Mouse (Mus musculus): ENCODE results near the gene Suv39h1. TPM values are rescaled to one million over a fixed set of nuclear protein-coding genes. Genes with fewer than 3 reads are reported as not detected.

Gene Suv39h1
- polyA plus RNA-seq, 2 experiments = 28.4 to 31.3 TPM

DNA sequence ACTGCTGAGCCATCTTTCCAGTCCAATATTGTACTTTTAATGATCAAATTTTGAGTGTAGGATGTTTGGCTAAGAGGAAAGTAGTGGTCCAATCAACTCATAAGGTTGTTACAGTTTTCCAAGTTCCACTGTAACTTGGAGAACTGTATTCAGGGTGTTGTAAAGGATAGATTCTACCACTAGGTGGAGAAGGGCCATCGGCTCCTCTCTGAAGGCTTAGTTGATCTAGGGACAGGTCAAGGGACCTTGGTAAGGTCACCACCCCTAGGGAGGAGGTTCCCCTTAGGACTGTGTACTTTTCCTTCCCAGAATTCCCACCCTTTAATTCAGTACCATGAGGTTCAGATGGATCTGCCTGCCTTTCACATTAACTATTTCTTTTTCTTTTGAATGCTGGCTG is 41.6 kb downstream of the Suv39h1 start:
- TF ChIP-seq EP300 (IDR thresholded peaks at IDR 0.05; ENCODE audit: low read depth) = no peak
- TF ChIP-seq CTCF (IDR thresholded peaks at IDR 0.05; ENCODE audit: low read depth) = peak; percentile 45
- ATAC-seq (ENCODE audit: insufficient read depth) = no peak
- Histone ChIP-seq H3K27me3 (ENCODE audit: control insufficient read depth, insufficient read depth, low read length) (no peaks in the 10 kb centered on the region), H3K4me1 (replicated peaks; ENCODE audit: control insufficient read depth in 2 of 2, insufficient read depth in 2 of 2, low read length in 1 of 2) (no peaks in the 10 kb centered on the region), H3K27ac (no peak overlapping the region), H3K9me3 (ENCODE audit: control insufficient read depth, low read length) (no peaks in the 10 kb centered on the region), H3K4me3 (ENCODE audit: insufficient read depth in 1 of 2, low read depth in 2 of 2, low read length in 2 of 2) (no peak overlapping the region), H3K36me3 (replicated peaks; ENCODE audit: control insufficient read depth, insufficient read depth, low read depth) (no peaks in the 10 kb centered on the region), H3K4me2 (ENCODE audit: low read depth) (no peak overlapping the region), H3K9ac (replicated peaks) (no peak overlapping the region)
- WGBS (ENCODE audit: insufficient replicate concordance) = 35% methylated on average over 1 of the region's 1 CpGs
- no peak for DNase-seq (ENCODE audit: low read depth in 3 of 3, low spot score in 3 of 3)

DNA sequence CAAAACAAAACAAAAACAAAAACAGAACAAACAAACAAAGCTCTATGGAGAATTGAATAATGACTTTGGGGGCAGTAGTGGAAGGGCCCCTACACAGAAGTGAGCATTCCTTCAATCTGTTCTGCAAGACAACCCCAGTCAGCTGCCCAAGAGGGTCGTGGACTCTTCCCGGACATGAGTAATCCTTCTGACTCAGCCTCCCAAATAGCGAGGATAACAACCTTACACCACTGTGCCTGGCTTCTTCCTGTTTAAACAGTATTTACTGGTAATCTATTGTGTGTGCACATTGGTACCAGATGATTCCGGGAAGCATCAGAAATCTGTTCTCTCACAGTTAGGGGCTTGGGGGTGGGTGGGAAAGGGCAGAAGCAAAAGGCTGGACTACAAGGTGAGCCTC is 47.7 kb downstream of the Suv39h1 start:
- Histone ChIP-seq H3K4me1 (replicated peaks; ENCODE audit: control insufficient read depth in 2 of 2, insufficient read depth in 2 of 2, low read length in 1 of 2) (no peaks in the 10 kb centered on the region), H3K27ac (no peak overlapping the region), H3K9me3 (ENCODE audit: control insufficient read depth, low read length) (no peaks in the 10 kb centered on the region), H3K27me3 (ENCODE audit: control insufficient read depth, insufficient read depth, low read length) (no peaks in the 10 kb centered on the region), H3K36me3 (replicated peaks; ENCODE audit: control insufficient read depth, insufficient read depth, low read depth) (no peaks in the 10 kb centered on the region), H3K4me2 (ENCODE audit: low read depth) (no peak overlapping the region), H3K9ac (replicated peaks) (no peak overlapping the region), H3K4me3 (ENCODE audit: insufficient read depth in 1 of 2, low read depth in 2 of 2, low read length in 2 of 2) (no peak overlapping the region)
- ATAC-seq (ENCODE audit: insufficient read depth) (no peak), DNase-seq (ENCODE audit: low read depth in 3 of 3, low spot score in 3 of 3) (no peak)
- no peak for TF ChIP-seq CTCF (IDR thresholded peaks at IDR 0.05; ENCODE audit: low read depth)
- TF ChIP-seq EP300 (IDR thresholded peaks at IDR 0.05; ENCODE audit: low read depth) = no peak
- 34% methylated on average over 4 of the region's 4 CpGs for WGBS (ENCODE audit: insufficient replicate concordance)

- Histone ChIP-seq H3K27ac (no peak overlapping the region), H3K9me3 (ENCODE audit: control insufficient read depth, low read length) (no peaks in the 10 kb centered on the region), H3K9ac (replicated peaks) (no peak overlapping the region), H3K4me2 (ENCODE audit: low read depth) (no peak overlapping the region), H3K27me3 (ENCODE audit: control insufficient read depth, insufficient read depth, low read length) (no peaks in the 10 kb centered on the region), H3K36me3 (replicated peaks; ENCODE audit: control insufficient read depth, insufficient read depth, low read depth) (no peaks in the 10 kb centered on the region), H3K4me3 (ENCODE audit: insufficient read depth in 1 of 2, low read depth in 2 of 2, low read length in 2 of 2) (no peak overlapping the region), H3K4me1 (replicated peaks; ENCODE audit: control insufficient read depth in 2 of 2, insufficient read depth in 2 of 2, low read length in 1 of 2) (no peaks in the 10 kb centered on the region)
- TF ChIP-seq CTCF (IDR thresholded peaks at IDR 0.05; ENCODE audit: low read depth) (peak; percentile 31; the same call in 1 of the 2 replicates), EP300 (IDR thresholded peaks at IDR 0.05; ENCODE audit: low read depth) (no peak)
- WGBS (ENCODE audit: insufficient replicate concordance) = 39% methylated on average over 2 of the region's 2 CpGs
- no peak for ATAC-seq (ENCODE audit: insufficient read depth)
- DNase-seq (ENCODE audit: low read depth in 3 of 3, low spot score in 3 of 3) = no peak
Observed at GRCm38 (mm10) chrX:8024795-8025194, 49.8 kb downstream of the Suv39h1 start.

GRCm38 (mm10) chrX:8020111-8020778 is 54.3 kb downstream of the Suv39h1 start:
- ATAC-seq (ENCODE audit: insufficient read depth) (no peak), DNase-seq (ENCODE audit: low read depth in 3 of 3, low spot score in 3 of 3) (no peak)
- H3K36me3 ChIP-seq (replicated peaks; ENCODE audit: control insufficient read depth, insufficient read depth, low read depth) = no peaks in the 10 kb centered on the region
- WGBS (ENCODE audit: insufficient replicate concordance) = 80% methylated on average over 2 of the region's 2 CpGs
- no peaks in the 10 kb centered on the region for H3K9me3 ChIP-seq (ENCODE audit: control insufficient read depth, low read length)
- H3K9ac ChIP-seq (replicated peaks) = no peak overlapping the region
- no peak overlapping the region for H3K27ac ChIP-seq
- H3K4me3 ChIP-seq (ENCODE audit: insufficient read depth in 1 of 2, low read depth in 2 of 2, low read length in 2 of 2) = no peak overlapping the region
- no peaks in the 10 kb centered on the region for H3K4me1 ChIP-seq (replicated peaks; ENCODE audit: control insufficient read depth in 2 of 2, insufficient read depth in 2 of 2, low read length in 1 of 2)
- H3K27me3 ChIP-seq (ENCODE audit: control insufficient read depth, insufficient read depth, low read length) = no peaks in the 10 kb centered on the region
- H3K4me2 ChIP-seq (ENCODE audit: low read depth) = no peak overlapping the region
- TF ChIP-seq EP300 (IDR thresholded peaks at IDR 0.05; ENCODE audit: low read depth) = no peak
- TF ChIP-seq CTCF (IDR thresholded peaks at IDR 0.05; ENCODE audit: low read depth) = peak; percentile 57

DNA sequence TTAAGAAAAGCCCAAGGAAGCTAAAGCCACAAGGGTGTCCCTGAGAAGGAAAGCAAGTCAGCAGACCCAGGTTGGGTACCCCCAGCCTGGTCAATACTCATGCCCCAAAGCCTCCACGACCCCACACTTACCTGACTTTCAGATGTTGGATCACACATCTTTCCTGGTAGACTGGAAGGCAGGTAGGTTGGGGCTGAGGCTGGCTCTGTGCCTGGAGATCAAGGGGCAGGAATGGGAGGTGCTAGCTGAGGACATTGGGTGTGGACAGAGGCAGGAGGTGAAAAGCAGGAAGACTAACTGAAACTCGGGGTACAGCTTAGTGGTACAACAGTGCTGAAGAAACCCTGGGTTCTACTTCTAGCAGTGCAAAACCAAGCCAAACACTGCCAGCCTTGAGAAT is 56.3 kb downstream of the Suv39h1 start, which contains the start of gene Glod5:
Glod5 (minus strand) TSS at position 207 of the 400 bp plus-strand sequence.
- Histone ChIP-seq H3K36me3 (replicated peaks; ENCODE audit: control insufficient read depth, insufficient read depth, low read depth) (no peaks in the 10 kb centered on the region), H3K9me3 (ENCODE audit: control insufficient read depth, low read length) (no peaks in the 10 kb centered on the region), H3K9ac (replicated peaks) (no peak within 1 kb of the TSS), H3K27me3 (ENCODE audit: control insufficient read depth, insufficient read depth, low read length) (no peaks in the 10 kb centered on the region), H3K4me3 (ENCODE audit: insufficient read depth in 1 of 2, low read depth in 2 of 2, low read length in 2 of 2) (no peak within 1 kb of the TSS), H3K27ac (no peak within 1 kb of the TSS), H3K4me1 (replicated peaks; ENCODE audit: control insufficient read depth in 2 of 2, insufficient read depth in 2 of 2, low read length in 1 of 2) (no peaks in the 10 kb centered on the region), H3K4me2 (ENCODE audit: low read depth) (no peak within 1 kb of the TSS)
- ATAC-seq (ENCODE audit: insufficient read depth) (no peak), DNase-seq (ENCODE audit: low read depth in 3 of 3, low spot score in 3 of 3) (no peak)
- TF ChIP-seq CTCF (IDR thresholded peaks at IDR 0.05; ENCODE audit: low read depth) (no peak), EP300 (IDR thresholded peaks at IDR 0.05; ENCODE audit: low read depth) (no peak)
- WGBS (ENCODE audit: insufficient replicate concordance) = 38% methylated on average over 2 of the region's 2 CpGs

Data from liver, embryonic 14.5 days (tissue).